Mouse (Mus musculus) CH12.LX (cell line): ENCODE data around the gene Pln. TPM values are rescaled to one million over a fixed set of nuclear protein-coding genes. Genes with fewer than 3 reads are reported as not detected.

Experiments used
- DNase-seq: peaks from one replicate; pipeline ENCODE4 v3.0.0-alpha.2; 2013; ENCODE audit errors: extremely low read depth
- H3K27ac ChIP-seq: 2 replicates; pipeline ENCODE4 v1.5.1; 2012; ENCODE audit warnings: low read depth, mild to moderate bottlenecking, control low read depth, moderate library complexity; ENCODE audit not compliant: insufficient read depth
- H3K27me3 ChIP-seq: replicated peaks from 2 replicates; pipeline ENCODE3; 2012; ENCODE audit warnings: inconsistent platforms
- H3K36me3 ChIP-seq, 2 experiments: replicated peaks in 1 of 2; 2 replicates each; pipeline versions ENCODE3 to v1.6.1; 2012; ENCODE audit warnings: inconsistent platforms in 1 of 2, low read length in 1 of 2, mild to moderate bottlenecking in 1 of 2, mixed read lengths in 1 of 2, moderate library complexity in 1 of 2; ENCODE audit not compliant: control insufficient read depth in 1 of 2, insufficient read depth in 1 of 2
- H3K4me1 ChIP-seq, 2 experiments: 2 replicates each; pipeline ENCODE4 v1.6.1; 2012; ENCODE audit warnings: inconsistent platforms in 1 of 2, moderate library complexity in 1 of 2; ENCODE audit not compliant: insufficient read depth in 2 of 2, control insufficient read depth in 1 of 2
- H3K4me2 ChIP-seq: 2 replicates; pipeline ENCODE4 v1.6.1; 2012; ENCODE audit warnings: low read depth, mild to moderate bottlenecking, control low read depth; ENCODE audit not compliant: poor library complexity, insufficient read depth, severe bottlenecking
- H3K4me3 ChIP-seq, 3 experiments: fragments of 150-350 bp in 1 of 3; sonication (generic) in 1 of 3; replicated peaks in 1 of 3; 2 replicates each; pipeline versions ENCODE3 to v1.5.1; 2011 to 2012; ENCODE audit warnings: low read depth in 2 of 3, low read length in 2 of 3, mild to moderate bottlenecking in 2 of 3, moderate library complexity in 2 of 3, control low read depth in 1 of 3, improper control_type of control experiment in 1 of 3, inconsistent platforms in 1 of 3, mixed read lengths in 1 of 3; ENCODE audit not compliant: poor library complexity in 1 of 3
- H3K79me2 ChIP-seq: replicated peaks from 2 replicates; pipeline ENCODE4 v1.6.1; 2012; ENCODE audit warnings: mild to moderate bottlenecking, moderate library complexity; ENCODE audit not compliant: control insufficient read depth, poor library complexity, insufficient read depth, severe bottlenecking; ENCODE audit errors: extremely low read depth
- H3K9ac ChIP-seq: 2 replicates; pipeline ENCODE4 v1.6.1; 2012; ENCODE audit warnings: low read depth, mild to moderate bottlenecking, control low read depth, moderate library complexity; ENCODE audit not compliant: insufficient read depth
- H3K9me3 ChIP-seq: replicated peaks from 2 replicates; pipeline ENCODE3; 2012; ENCODE audit warnings: low read length, inconsistent platforms, mixed read lengths
- BHLHE40 ChIP-seq: IDR thresholded peaks from 2 replicates; pipeline ENCODE4 v1.6.1; 2011; ENCODE audit warnings: mild to moderate bottlenecking, low read depth, low read length, improper control_type of control experiment
- CHD1 ChIP-seq: IDR thresholded peaks from 2 replicates; pipeline ENCODE4 v1.6.1; 2012; ENCODE audit warnings: low read depth, low read length, improper control_type of control experiment, inconsistent platforms
- CHD2 ChIP-seq: IDR thresholded peaks from 2 replicates; pipeline ENCODE4 v1.6.1; 2011; ENCODE audit warnings: low read length, improper control_type of control experiment
- CTCF ChIP-seq, 2 experiments: IDR thresholded peaks in 1 of 2; conservative IDR thresholded peaks in 1 of 2; 2 replicates each; pipeline ENCODE4 v1.5.1; 2011 to 2012; ENCODE audit warnings: low read depth in 2 of 2, low read length in 2 of 2, improper control_type of control experiment in 1 of 2, inconsistent platforms in 1 of 2, mild to moderate bottlenecking in 1 of 2, moderate library complexity in 1 of 2
- EP300 ChIP-seq: IDR thresholded peaks from 2 replicates; pipeline ENCODE4 v1.6.1; 2011; ENCODE audit warnings: low read length, improper control_type of control experiment
- ETS1 ChIP-seq: conservative IDR thresholded peaks from 2 replicates; pipeline ENCODE4 v1.6.1; 2012; ENCODE audit warnings: low read depth, mild to moderate bottlenecking, inconsistent platforms, low read length, improper control_type of control experiment, moderate library complexity
- GABPA ChIP-seq: IDR thresholded peaks from 2 replicates; pipeline ENCODE4 v1.6.1; 2012; ENCODE audit warnings: low read depth, low read length, improper control_type of control experiment, inconsistent platforms; ENCODE audit not compliant: insufficient replicate concordance
- KAT2A ChIP-seq: IDR thresholded peaks from 2 replicates; pipeline ENCODE4 v1.6.1; 2012; ENCODE audit warnings: low read length, improper control_type of control experiment, inconsistent platforms; ENCODE audit not compliant: insufficient replicate concordance
- MEF2A ChIP-seq: IDR thresholded peaks from 2 replicates; pipeline ENCODE4 v1.6.1; 2014; ENCODE audit warnings: low read depth, mild to moderate bottlenecking, inconsistent platforms, low read length, improper control_type of control experiment, borderline replicate concordance
- NRF1 ChIP-seq: IDR thresholded peaks from 2 replicates; pipeline ENCODE4 v1.6.1; 2014; ENCODE audit warnings: low read depth, mild to moderate bottlenecking, inconsistent platforms, low read length, improper control_type of control experiment, moderate library complexity
- PAX5 ChIP-seq: IDR thresholded peaks from 2 replicates; pipeline ENCODE4 v1.6.1; 2012; ENCODE audit warnings: low read length, inconsistent platforms, mixed read lengths
- RAD21 ChIP-seq: IDR thresholded peaks from 2 replicates; pipeline ENCODE4 v1.6.1; 2011; ENCODE audit warnings: low read depth, mild to moderate bottlenecking, low read length, improper control_type of control experiment, moderate library complexity
- SIN3A ChIP-seq: IDR thresholded peaks from 2 replicates; pipeline ENCODE4 v1.6.1; 2012; ENCODE audit warnings: low read length, improper control_type of control experiment, inconsistent platforms
- SMC3 ChIP-seq: IDR thresholded peaks from 2 replicates; pipeline ENCODE4 v1.6.1; 2011; ENCODE audit warnings: low read depth, low read length, improper control_type of control experiment
- TCF12 ChIP-seq: IDR thresholded peaks from 2 replicates; pipeline ENCODE4 v1.6.1; 2014; ENCODE audit warnings: low read depth, mild to moderate bottlenecking, inconsistent platforms, low read length, improper control_type of control experiment
- ZKSCAN1 ChIP-seq: IDR thresholded peaks from 2 replicates; pipeline ENCODE4 v1.6.1; 2012; ENCODE audit warnings: low read depth, inconsistent platforms, low read length, improper control_type of control experiment, borderline replicate concordance
- dilution Hi-C: fragments of 300-500 bp; cut with MboI; formaldehyde crosslinking; loops from 2 replicates; pipeline ENCODE4 v1.14.3; 2020; ENCODE audit warnings: low sequenced_read_pairs; ENCODE audit not compliant: extremely low pct_unique_long_range_greater_than_20kb, extremely low pct_ligation_motif_present
- in situ Hi-C: fragments of 300-500 bp; cut with MboI; formaldehyde crosslinking; loops from 3 replicates; pipeline ENCODE4 v1.14.3; 2019; ENCODE audit warnings: low sequenced_read_pairs, low pct_ligation_motif_present, low pct_unique_long_range_greater_than_20kb, mixed read lengths
- polyA plus RNA-seq: library from polyadenylated mRNA; unstranded; fragments of >175 nt; gene quantifications from 2 replicates; pipeline ENCODE4 v1.2.1, GENCODE M21; 2012; ENCODE audit warnings: low read depth; ENCODE audit not compliant: insufficient read length
- total RNA-seq, 2 experiments: library from RNA; depleted of rRNA; stranded (reverse); fragments of 300-350 nt in 1 of 2; fragments of >200 nt in 1 of 2; gene quantifications; 2 replicates each; pipeline ENCODE4 v1.2.3; 2012 to 2014

Gene Pln
- total and polyA plus RNA-seq, 3 experiments: not detected

GRCm38 (mm10) chr10:53382696-53383365 is 45.4 kb downstream of the Pln start:
- no peak overlapping the region for H3K9ac ChIP-seq
- no peak for TF ChIP-seq EP300
- TF ChIP-seq GABPA: no peak
- TF ChIP-seq CHD1: no peak
- no peak for TF ChIP-seq ETS1
- TF ChIP-seq RAD21: no peak
- TF ChIP-seq NRF1: no peak
- TF ChIP-seq PAX5: no peak
- no peak for TF ChIP-seq BHLHE40
- no peak for TF ChIP-seq KAT2A
- TF ChIP-seq SMC3: no peak
- no peak overlapping the region for H3K4me3 ChIP-seq
- H3K79me2 ChIP-seq: peaks cover 6% of the 10 kb centered on the region
- peaks cover 0 to 8% of the 10 kb centered on the region in 2 experiments; a peak in 2 of 4 replicates for H3K4me1 ChIP-seq
- DNase-seq: no peak
- in situ Hi-C loops (no loop called here), dilution Hi-C loops (no loop called here)
- no peaks in the 10 kb centered on the region for H3K36me3 ChIP-seq
- H3K9me3 ChIP-seq: no peaks in the 10 kb centered on the region
- no peak overlapping the region for H3K4me2 ChIP-seq
- no peaks in the 10 kb centered on the region for H3K27me3 ChIP-seq
- H3K27ac ChIP-seq: no peak overlapping the region

- Histone ChIP-seq H3K9ac (no peak overlapping the region), H3K4me3 (no peak overlapping the region), H3K36me3 (no peaks in the 10 kb centered on the region), H3K79me2 (no peaks in the 10 kb centered on the region), H3K27ac (no peak overlapping the region), H3K9me3 (no peaks in the 10 kb centered on the region), H3K27me3 (no peaks in the 10 kb centered on the region), H3K4me2 (no peak overlapping the region), H3K4me1 (peaks cover 0 to 5% of the 10 kb centered on the region in 2 experiments; a peak in 2 of 4 replicates)
- dilution Hi-C loops: no loop called here
- TF ChIP-seq SIN3A (no peak), CTCF (conservative IDR thresholded peaks at IDR 0.05 in 1 of 2, IDR thresholded peaks at IDR 0.05 in 1 of 2; ENCODE audit: low read depth in 2 of 2, low read length in 2 of 2) (no peak), ZKSCAN1 (no peak), TCF12 (no peak), CHD2 (no peak), NRF1 (no peak), MEF2A (no peak)
- in situ Hi-C loops: no loop called here
- DNase-seq: no peak
These were observed 47.4 kb downstream of the Pln start for GRCm38 (mm10) chr10:53384896-53385295.
